Mouse (Mus musculus) liver, embryonic 11.5 days (tissue): ENCODE data around the gene Grxcr1. TPM values are rescaled to one million over a fixed set of nuclear protein-coding genes. Genes with fewer than 3 reads are reported as not detected.

Source experiments
- ATAC-seq: fragments of 200-750 bp; cut with Nextera tagmentation; replicated peaks from 2 replicates; pipeline ENCODE4 v1.8.0; 2017; ENCODE audit warnings: moderate number of reproducible peaks, mild to moderate bottlenecking, moderate TSS enrichment, moderate library complexity; ENCODE audit not compliant: low FRiP score
- DNase-seq: peaks from one replicate; pipeline ENCODE4 v3.0.0-alpha.2; 2017; ENCODE audit warnings: low spot score
- H3K27ac ChIP-seq: fragments of 300-500 bp; sonication (generic); 2 replicates; pipeline ENCODE4 v1.5.1; 2014; ENCODE audit warnings: mild to moderate bottlenecking, low read depth, low read length, control low read depth
- H3K27me3 ChIP-seq: fragments of 300-500 bp; sonication (generic); replicated peaks from 2 replicates; pipeline ENCODE4 v1.6.1; 2014; ENCODE audit warnings: low read length, mixed read lengths; ENCODE audit not compliant: control insufficient read depth, insufficient read depth
- H3K36me3 ChIP-seq: fragments of 300-500 bp; sonication (generic); 2 replicates; pipeline ENCODE4 v1.6.1; 2014; ENCODE audit warnings: mild to moderate bottlenecking, low read length, moderate library complexity, mixed read lengths; ENCODE audit not compliant: control insufficient read depth, insufficient read depth
- H3K4me1 ChIP-seq: fragments of 300-500 bp; sonication (generic); replicated peaks from 2 replicates; pipeline ENCODE4 v1.6.1; 2014; ENCODE audit warnings: low read length, mixed read lengths; ENCODE audit not compliant: control insufficient read depth, insufficient read depth
- H3K4me2 ChIP-seq: fragments of 300-500 bp; sonication (generic); 2 replicates; pipeline ENCODE4 v1.6.1; 2014; ENCODE audit warnings: mild to moderate bottlenecking, control low read depth, moderate library complexity
- H3K4me3 ChIP-seq: fragments of 300-500 bp; sonication (generic); 2 replicates; pipeline ENCODE4 v1.5.1; 2014; ENCODE audit warnings: low read depth, low read length, control low read depth
- H3K9ac ChIP-seq: fragments of 300-500 bp; sonication (generic); 2 replicates; pipeline ENCODE4 v1.6.1; 2014; ENCODE audit warnings: low read depth, low read length, control low read depth
- H3K9me3 ChIP-seq: fragments of 300-500 bp; sonication (generic); 2 replicates; pipeline ENCODE4 v1.6.1; 2016; ENCODE audit warnings: low read length, inconsistent platforms, mixed read lengths; ENCODE audit not compliant: control insufficient read depth
- WGBS: fragments of 180-500 bp; shearing (Covaris S2); extraction: QIAGEN DNeasy Blood & Tissue Kit; methylation state at CpG from one replicate; pipeline ENCODE4 v1.1.7; 2014; 5-methylcytosine and 5-hydroxymethylcytosine counted together
- polyA plus RNA-seq: library from polyadenylated mRNA; unstranded; fragments of >200 nt; fragmentation: Nextera tagmentation; extraction: Ambion mirVana; gene quantifications from 2 replicates; pipeline ENCODE4 v1.2.1, GENCODE M21; 2014

Grxcr1 gene
- polyA plus RNA-seq, 1 experiment from 2014 or later: not detected

GRCm38 (mm10) chr5:68057574-68057973, 25.9 kb downstream of the Grxcr1 start:
- Histone ChIP-seq H3K36me3 (no peaks in the 10 kb centered on the region), H3K4me2 (no peak overlapping the region), H3K4me3 (no peak overlapping the region), H3K27ac (no peak overlapping the region), H3K4me1 (no peaks in the 10 kb centered on the region), H3K9ac (no peak overlapping the region), H3K9me3 (no peaks in the 10 kb centered on the region), H3K27me3 (no peaks in the 10 kb centered on the region)
- 69% methylated on average over 3 of the region's 3 CpGs for WGBS
- DNase-seq (no peak), ATAC-seq (no peak)

- ATAC-seq (no peak), DNase-seq (no peak)
- 72% methylated on average over 4 of the region's 4 CpGs for WGBS
- Histone ChIP-seq H3K36me3 (no peaks in the 10 kb centered on the region), H3K9me3 (no peaks in the 10 kb centered on the region), H3K9ac (no peak overlapping the region), H3K4me3 (no peak overlapping the region), H3K27ac (no peak overlapping the region), H3K27me3 (no peaks in the 10 kb centered on the region), H3K4me2 (no peak overlapping the region), H3K4me1 (no peaks in the 10 kb centered on the region)
These were observed 37.1 kb downstream of the Grxcr1 start for GRCm38 (mm10) chr5:68068694-68069093.

GRCm38 (mm10) chr5:68070308-68070707, 38.7 kb downstream of the Grxcr1 start:
- Histone ChIP-seq H3K27ac (no peak overlapping the region), H3K4me1 (no peaks in the 10 kb centered on the region), H3K27me3 (no peaks in the 10 kb centered on the region), H3K4me2 (no peak overlapping the region), H3K36me3 (no peaks in the 10 kb centered on the region), H3K9ac (no peak overlapping the region), H3K9me3 (no peaks in the 10 kb centered on the region), H3K4me3 (no peak overlapping the region)
- no peak for ATAC-seq
- 69% methylated on average over 3 of the region's 3 CpGs for WGBS
- DNase-seq: no peak

- Histone ChIP-seq H3K4me2 (no peak overlapping the region), H3K4me1 (no peaks in the 10 kb centered on the region), H3K9me3 (no peaks in the 10 kb centered on the region), H3K9ac (no peak overlapping the region), H3K36me3 (no peaks in the 10 kb centered on the region), H3K27me3 (no peaks in the 10 kb centered on the region), H3K27ac (no peak overlapping the region), H3K4me3 (no peak overlapping the region)
- WGBS: 80% methylated on average over 4 of the region's 4 CpGs
- ATAC-seq: no peak
- no peak for DNase-seq
These were observed 40.2 kb downstream of the Grxcr1 start for GRCm38 (mm10) chr5:68071857-68072256.

- no peaks in the 10 kb centered on the region for H3K36me3 ChIP-seq
- ATAC-seq: no peak
These were observed 55.0 kb downstream of the Grxcr1 start for GRCm38 (mm10) chr5:68086535-68087098.

GRCm38 (mm10) chr5:68087174-68087573, 55.5 kb downstream of the Grxcr1 start:
- H3K4me1 ChIP-seq: no peaks in the 10 kb centered on the region
- H3K27ac ChIP-seq: no peak overlapping the region
- H3K9ac ChIP-seq: no peak overlapping the region
- H3K4me3 ChIP-seq: no peak overlapping the region
- H3K4me2 ChIP-seq: no peak overlapping the region
- ATAC-seq (no peak), DNase-seq (no peak)
- H3K27me3 ChIP-seq: no peaks in the 10 kb centered on the region
- WGBS: 73% methylated on average over 3 of the region's 3 CpGs
- no peaks in the 10 kb centered on the region for H3K36me3 ChIP-seq
- H3K9me3 ChIP-seq: no peaks in the 10 kb centered on the region

More at GRCm38 (mm10) chr5:68086535-68087098, 55.0 kb downstream of the Grxcr1 start:
- Histone ChIP-seq H3K27me3 (no peaks in the 10 kb centered on the region), H3K9me3 (no peaks in the 10 kb centered on the region), H3K4me3 (no peak overlapping the region), H3K9ac (no peak overlapping the region), H3K4me2 (no peak overlapping the region), H3K27ac (no peak overlapping the region), H3K4me1 (no peaks in the 10 kb centered on the region)
- 71% methylated on average over 7 of the region's 7 CpGs for WGBS
- no peak for DNase-seq

- Histone ChIP-seq H3K4me1 (no peaks in the 10 kb centered on the region), H3K4me3 (no peak overlapping the region), H3K27ac (no peak overlapping the region), H3K36me3 (no peaks in the 10 kb centered on the region), H3K9ac (no peak overlapping the region), H3K4me2 (no peak overlapping the region), H3K27me3 (no peaks in the 10 kb centered on the region), H3K9me3 (no peaks in the 10 kb centered on the region)
- DNase-seq (no peak), ATAC-seq (no peak)
- WGBS: 50% methylated on average over 2 of the region's 2 CpGs
These were observed 61.5 kb downstream of the Grxcr1 start for GRCm38 (mm10) chr5:68093085-68093484.

- no peak overlapping the region for H3K4me3 ChIP-seq
- ATAC-seq (no peak), DNase-seq (no peak)
- H3K27me3 ChIP-seq: no peaks in the 10 kb centered on the region
- 76% methylated on average over 5 of the region's 5 CpGs for WGBS
- no peaks in the 10 kb centered on the region for H3K9me3 ChIP-seq
- no peak overlapping the region for H3K9ac ChIP-seq
- no peak overlapping the region for H3K27ac ChIP-seq
- no peak overlapping the region for H3K4me2 ChIP-seq
- no peaks in the 10 kb centered on the region for H3K4me1 ChIP-seq
- H3K36me3 ChIP-seq: no peaks in the 10 kb centered on the region
These were observed 66.3 kb downstream of the Grxcr1 start for GRCm38 (mm10) chr5:68097665-68098624.
